Mouse (Mus musculus) neural tube, embryonic 11.5 days (tissue): Measurements from ENCODE around the gene Rbfox3. TPM values are rescaled to one million over a fixed set of nuclear protein-coding genes. Genes with fewer than 3 reads are reported as not detected.

Experiments
- ATAC-seq: fragments of 200-750 bp; cut with Nextera tagmentation; 2 replicates; pipeline ENCODE4 v1.8.0; 2017; ENCODE audit warnings: moderate number of reproducible peaks, mild to moderate bottlenecking, moderate TSS enrichment, moderate library complexity; ENCODE audit not compliant: insufficient read depth, low FRiP score, low TSS enrichment
- DNase-seq: peaks from one replicate; pipeline ENCODE4 v3.0.0-alpha.2; 2015; ENCODE audit warnings: low spot score
- H3K27ac ChIP-seq: fragments of 300-500 bp; sonication (generic); 2 replicates; pipeline ENCODE4 v1.5.1; 2014; ENCODE audit warnings: low read depth, mild to moderate bottlenecking, low read length
- H3K27me3 ChIP-seq: fragments of 300-500 bp; sonication (generic); 2 replicates; pipeline ENCODE4 v1.6.1; 2014; ENCODE audit warnings: mild to moderate bottlenecking, low read length, mixed read lengths; ENCODE audit not compliant: control insufficient read depth, insufficient read depth
- H3K36me3 ChIP-seq: fragments of 300-500 bp; sonication (generic); 2 replicates; pipeline ENCODE4 v1.6.1; 2014; ENCODE audit warnings: mild to moderate bottlenecking, low read length, moderate library complexity, mixed read lengths; ENCODE audit not compliant: control insufficient read depth, insufficient read depth
- H3K4me1 ChIP-seq: fragments of 300-500 bp; sonication (generic); 2 replicates; pipeline ENCODE4 v1.6.1; 2014; ENCODE audit warnings: low read length, mixed read lengths; ENCODE audit not compliant: control insufficient read depth, insufficient read depth
- H3K4me2 ChIP-seq: fragments of 300-500 bp; sonication (generic); 2 replicates; pipeline ENCODE4 v1.6.1; 2014; ENCODE audit warnings: low read depth, mild to moderate bottlenecking, moderate library complexity
- H3K4me3 ChIP-seq: fragments of 300-500 bp; sonication (generic); 2 replicates; pipeline ENCODE4 v1.5.1; 2014; ENCODE audit warnings: low read depth, low read length
- H3K9ac ChIP-seq: fragments of 300-500 bp; sonication (generic); 2 replicates; pipeline ENCODE4 v1.6.1; 2014; ENCODE audit warnings: mild to moderate bottlenecking, low read length
- H3K9me3 ChIP-seq: fragments of 300-500 bp; sonication (generic); 2 replicates; pipeline ENCODE4 v1.6.1; 2016; ENCODE audit warnings: low read length; ENCODE audit not compliant: control insufficient read depth
- WGBS: fragments of 180-500 bp; shearing (Covaris S2); extraction: QIAGEN DNeasy Blood & Tissue Kit; methylation state at CpG from one replicate; pipeline ENCODE4 v1.1.7; 2014; 5-methylcytosine and 5-hydroxymethylcytosine counted together
- polyA plus RNA-seq: library from polyadenylated mRNA; unstranded; fragments of >200 nt; fragmentation: Nextera tagmentation; extraction: Ambion mirVana; gene quantifications from 2 replicates; pipeline ENCODE4 v1.2.1, GENCODE M21; 2014

Gene Rbfox3
- polyA plus RNA-seq, 1 experiment from 2014 or later = 16.2 TPM

DNA sequence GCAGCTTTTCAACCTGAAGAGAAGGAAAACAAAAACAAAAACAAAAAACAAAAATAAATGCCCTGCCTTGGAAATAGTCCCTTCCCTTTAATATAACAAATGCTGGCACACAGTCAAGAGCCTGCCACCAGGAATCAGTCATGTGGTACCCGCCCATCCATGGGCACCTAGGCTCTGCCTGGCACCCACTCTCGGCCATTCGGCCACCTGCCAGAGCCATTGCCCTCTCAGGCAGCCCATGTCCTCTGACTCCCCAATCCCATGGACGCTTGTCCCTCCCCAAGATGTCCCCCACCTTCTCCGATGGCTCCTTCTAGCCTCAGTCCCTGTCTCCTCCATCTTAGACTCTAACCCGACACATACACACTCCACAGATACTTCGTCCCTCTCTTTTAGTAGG lies 100.0 kb downstream of the Rbfox3 start:
- Histone ChIP-seq H3K4me2 (no peak overlapping the region), H3K27me3 (no peaks in the 10 kb centered on the region), H3K27ac (no peak overlapping the region), H3K9ac (no peak overlapping the region), H3K9me3 (no peaks in the 10 kb centered on the region), H3K4me3 (no peak overlapping the region), H3K36me3 (no peaks in the 10 kb centered on the region), H3K4me1 (0 out of 2 replicates have a peak, but pooled peaks cover 4% of the 10 kb centered on the region)
- no peak for DNase-seq
- WGBS = 93% methylated on average over 7 of the region's 7 CpGs
- no peak for ATAC-seq

DNA sequence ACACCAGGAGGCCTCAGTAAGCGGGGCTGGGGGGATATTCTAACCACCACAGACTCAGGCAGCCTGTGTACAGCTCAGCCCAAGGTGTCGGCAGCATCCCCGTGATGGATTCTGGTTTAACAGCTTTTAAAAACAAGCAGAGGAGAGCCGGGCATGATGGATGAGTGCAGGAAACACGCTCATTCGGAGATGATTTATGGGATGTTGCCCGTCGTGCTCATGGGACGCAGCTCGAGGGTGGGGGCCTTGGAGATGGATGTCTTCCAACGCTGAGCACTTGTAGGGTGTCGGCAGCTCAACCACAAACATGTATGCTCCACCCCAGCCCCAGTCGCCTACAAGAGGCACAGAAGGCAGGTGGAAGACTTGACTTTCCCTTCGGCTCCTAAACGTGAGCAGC lies 103.9 kb downstream of the Rbfox3 start:
- Histone ChIP-seq H3K4me1 (no peaks in the 10 kb centered on the region), H3K36me3 (no peaks in the 10 kb centered on the region), H3K4me2 (no peak overlapping the region), H3K27ac (no peak overlapping the region), H3K4me3 (no peak overlapping the region), H3K27me3 (no peaks in the 10 kb centered on the region), H3K9ac (no peak overlapping the region), H3K9me3 (no peaks in the 10 kb centered on the region)
- peak; percentile 44 for DNase-seq
- 57% methylated on average over 15 of the region's 15 CpGs for WGBS
- no peak for ATAC-seq

GRCm38 (mm10) chr11:118794856-118795602 lies 116.4 kb downstream of the Rbfox3 start:
- H3K27ac ChIP-seq = peak overlapping the region; percentile 67
- ATAC-seq (peak; percentile 23; the same call in 1 of the 2 replicates), DNase-seq (peak; percentile 68)
- WGBS = 59% methylated on average over 8 of the region's 8 CpGs
- no peak overlapping the region for H3K4me3 ChIP-seq
- no peaks in the 10 kb centered on the region for H3K36me3 ChIP-seq
- no peak overlapping the region for H3K4me2 ChIP-seq
- 0 out of 2 replicates have a peak overlapping the region, but pooled peaks have one; percentile 10 for H3K9ac ChIP-seq
- no peaks in the 10 kb centered on the region for H3K9me3 ChIP-seq
- peaks cover 28% of the 10 kb centered on the region for H3K4me1 ChIP-seq
- H3K27me3 ChIP-seq = no peaks in the 10 kb centered on the region

DNA sequence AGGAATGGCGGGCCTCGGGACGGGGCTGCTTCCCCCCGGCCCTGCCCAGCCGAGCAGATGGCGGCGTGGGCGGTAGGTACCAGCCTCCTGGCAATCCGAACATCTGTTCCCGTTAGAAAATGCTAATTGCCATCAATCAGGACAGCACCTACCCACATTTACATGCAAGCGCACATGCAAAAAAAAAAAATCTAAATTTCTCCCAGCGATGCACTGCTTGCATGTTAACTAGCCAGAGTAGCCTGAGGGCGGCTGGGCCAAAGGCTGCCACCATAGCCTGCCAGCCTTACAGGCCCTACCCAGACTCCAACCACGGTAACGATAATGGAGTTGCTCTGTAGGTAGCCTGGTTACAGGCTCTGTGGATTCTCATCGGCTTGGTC lies 117.8 kb downstream of the Rbfox3 start:
- Histone ChIP-seq H3K36me3 (no peaks in the 10 kb centered on the region), H3K27ac (peak overlapping the region; percentile 86), H3K9me3 (no peaks in the 10 kb centered on the region), H3K9ac (no peak overlapping the region; the same call in 1 of the 2 replicates), H3K4me2 (no peak overlapping the region), H3K4me1 (peaks cover 28% of the 10 kb centered on the region), H3K4me3 (no peak overlapping the region), H3K27me3 (no peaks in the 10 kb centered on the region)
- DNase-seq (peak; percentile 54), ATAC-seq (peak; percentile 76; the same call in 1 of the 2 replicates)
- 65% methylated on average over 16 of the region's 16 CpGs for WGBS

DNA sequence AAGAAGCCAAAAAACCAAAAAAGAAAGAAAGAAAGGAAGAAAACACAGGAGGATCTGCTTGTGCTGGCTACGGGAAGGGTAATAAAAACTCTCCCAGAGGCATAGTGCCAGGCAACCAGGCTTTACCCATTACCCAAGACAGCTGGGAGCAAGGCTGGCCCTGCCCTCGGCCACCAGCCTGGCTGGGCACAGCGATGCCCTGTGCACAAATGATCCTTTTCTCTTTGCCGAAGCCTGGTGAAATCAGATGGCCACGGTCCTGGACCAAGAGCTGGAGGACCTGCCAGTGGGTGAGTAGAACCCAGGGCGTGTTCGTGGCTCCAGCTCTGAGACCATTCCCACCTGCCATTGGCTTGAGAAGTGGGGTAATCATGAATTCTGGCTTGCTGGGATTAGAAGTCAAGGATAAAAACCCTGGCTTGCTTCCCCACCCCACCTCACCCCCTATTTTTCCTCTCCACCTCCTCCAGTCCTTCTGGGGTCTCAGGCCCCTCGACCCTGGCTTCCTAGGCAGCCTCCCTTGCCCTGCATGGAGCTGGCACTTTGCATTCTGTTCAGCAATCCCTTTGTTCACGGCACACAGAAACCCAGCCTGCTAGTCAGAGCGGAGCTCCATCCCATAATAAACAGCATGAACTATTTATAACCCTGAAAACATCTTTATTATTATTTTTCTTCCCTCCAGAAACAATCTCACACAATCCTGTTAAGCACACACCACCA lies 118.3 kb downstream of the Rbfox3 start:
- no peaks in the 10 kb centered on the region for H3K9me3 ChIP-seq
- H3K4me1 ChIP-seq = peaks cover 28% of the 10 kb centered on the region
- no peak overlapping the region for H3K4me3 ChIP-seq
- ATAC-seq = no peak
- H3K36me3 ChIP-seq = no peaks in the 10 kb centered on the region
- H3K9ac ChIP-seq = peak overlapping the region; percentile 39
- no peak overlapping the region for H3K4me2 ChIP-seq
- H3K27ac ChIP-seq = peak overlapping the region; percentile 86
- 69% methylated on average over 10 of the region's 10 CpGs for WGBS
- no peaks in the 10 kb centered on the region for H3K27me3 ChIP-seq
- DNase-seq = no peak

DNA sequence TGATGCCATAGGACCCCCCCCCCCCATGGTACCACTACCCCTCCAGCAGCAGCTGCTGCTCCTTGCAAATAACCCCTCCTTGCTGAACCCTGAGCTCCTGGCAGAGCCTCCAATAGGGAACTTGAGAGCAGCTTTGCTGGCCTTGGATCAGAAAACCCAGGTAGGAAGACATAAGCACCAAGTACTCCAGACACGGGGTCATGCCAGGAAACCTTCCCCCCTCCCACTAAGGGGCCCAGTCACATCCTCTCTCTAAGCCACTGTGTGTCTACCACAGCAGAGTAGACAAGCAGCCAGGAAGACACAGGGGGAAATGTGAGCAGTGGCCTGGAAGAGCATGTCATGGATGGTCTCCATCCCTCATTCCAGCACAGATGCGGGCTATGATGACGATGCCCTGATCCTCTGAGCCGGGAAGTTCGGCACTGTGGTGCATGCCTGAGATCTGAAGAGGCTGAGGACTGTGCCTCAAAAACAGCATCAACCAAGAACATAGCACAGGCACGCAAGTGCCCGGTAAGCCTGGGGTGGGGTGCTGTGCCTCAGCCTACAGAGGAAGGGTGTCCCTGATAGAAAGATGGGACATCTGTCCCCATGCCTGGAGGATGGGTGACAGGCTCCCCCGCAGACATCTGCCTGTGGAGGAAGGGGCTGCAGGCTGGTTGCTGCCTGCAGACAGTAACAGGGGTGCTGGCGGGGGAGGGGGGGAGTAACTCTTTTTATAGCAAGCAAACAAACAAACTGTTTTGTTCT lies 119.1 kb downstream of the Rbfox3 start:
- H3K27ac ChIP-seq = peak overlapping the region; percentile 86
- H3K9me3 ChIP-seq = no peaks in the 10 kb centered on the region
- peaks cover 28% of the 10 kb centered on the region for H3K4me1 ChIP-seq
- ATAC-seq (no peak), DNase-seq (no peak)
- no peaks in the 10 kb centered on the region for H3K27me3 ChIP-seq
- no peak overlapping the region for H3K4me2 ChIP-seq
- WGBS = 79% methylated on average over 9 of the region's 9 CpGs
- H3K36me3 ChIP-seq = no peaks in the 10 kb centered on the region
- H3K4me3 ChIP-seq = no peak overlapping the region
- H3K9ac ChIP-seq = peak overlapping the region; percentile 26; the same call in 1 of the 2 replicates

DNA sequence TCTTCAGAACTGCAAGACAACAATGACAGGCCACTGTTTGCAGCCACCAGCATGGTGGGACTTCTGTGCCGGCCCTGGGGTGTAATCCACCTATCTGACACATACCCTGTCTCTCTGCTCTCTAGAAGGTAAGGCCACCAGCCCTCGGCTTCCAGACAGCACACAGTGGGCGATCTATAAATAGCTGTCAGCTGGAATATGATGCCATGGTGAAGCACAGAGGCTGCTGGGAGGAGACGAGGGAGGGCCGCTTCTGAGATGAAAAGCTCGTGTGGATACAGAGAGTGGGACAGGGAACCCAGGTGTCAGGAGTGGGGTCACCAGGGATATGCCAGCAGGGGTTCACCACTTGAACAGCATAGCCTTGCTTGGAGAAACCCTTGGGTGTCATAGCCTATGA lies 120.0 kb downstream of the Rbfox3 start:
- Histone ChIP-seq H3K27ac (no peak overlapping the region), H3K4me2 (no peak overlapping the region), H3K9me3 (no peaks in the 10 kb centered on the region), H3K36me3 (no peaks in the 10 kb centered on the region), H3K4me1 (peaks cover 28% of the 10 kb centered on the region), H3K9ac (no peak overlapping the region), H3K27me3 (no peaks in the 10 kb centered on the region), H3K4me3 (no peak overlapping the region)
- ATAC-seq (no peak), DNase-seq (no peak)
- 69% methylated on average over 6 of the region's 6 CpGs for WGBS

DNA sequence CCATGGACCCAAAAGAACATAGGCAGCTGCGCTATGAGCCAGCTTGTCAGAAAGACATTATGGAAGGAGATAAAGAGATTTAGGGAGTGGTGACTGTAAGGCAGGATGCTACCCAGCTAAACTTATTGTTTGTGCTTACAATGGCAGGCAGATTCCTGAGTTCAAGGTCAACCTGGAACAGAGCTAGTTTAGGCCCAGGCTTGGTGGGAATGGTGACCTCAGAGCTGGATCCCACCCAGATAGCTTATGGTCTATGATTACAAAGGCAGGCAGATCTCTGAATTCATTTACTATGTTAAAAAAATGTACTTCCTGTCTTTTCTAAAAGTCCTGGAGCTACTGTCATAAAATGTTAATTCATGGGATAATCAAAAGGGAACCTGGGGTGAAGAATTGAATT lies 123.3 kb downstream of the Rbfox3 start:
- Histone ChIP-seq H3K36me3 (no peaks in the 10 kb centered on the region), H3K27ac (no peak overlapping the region), H3K4me1 (peaks cover 14% of the 10 kb centered on the region), H3K4me2 (no peak overlapping the region), H3K27me3 (no peaks in the 10 kb centered on the region), H3K9ac (no peak overlapping the region), H3K4me3 (no peak overlapping the region), H3K9me3 (no peaks in the 10 kb centered on the region)
- WGBS = 87% methylated on average over 1 of the region's 1 CpGs
- DNase-seq = no peak
- ATAC-seq = no peak
